Mouse (Mus musculus) megakaryocyte, embryonic 14.5 days (primary cell): Measurements from ENCODE around the gene Slc10a7. TPM values are rescaled to one million over a fixed set of nuclear protein-coding genes. Genes with fewer than 3 reads are reported as not detected.

Experiments
- H3K27me3 ChIP-seq: replicated peaks from 2 replicates; pipeline ENCODE3; 2012; ENCODE audit warnings: inconsistent platforms
- H3K36me3 ChIP-seq: replicated peaks from 2 replicates; pipeline ENCODE3; 2012; ENCODE audit warnings: low read length, inconsistent platforms, mixed read lengths
- H3K4me1 ChIP-seq: 2 replicates; pipeline ENCODE4 v1.6.1; 2012; ENCODE audit warnings: inconsistent platforms
- H3K4me3 ChIP-seq: replicated peaks from 2 replicates; pipeline ENCODE3; 2012; ENCODE audit warnings: moderate library complexity, mild to moderate bottlenecking, inconsistent platforms
- H3K9me3 ChIP-seq: 2 replicates; pipeline ENCODE4 v1.6.1; 2012; ENCODE audit warnings: inconsistent platforms
- FLI1 ChIP-seq: IDR thresholded peaks from 2 replicates; pipeline ENCODE4 v1.6.1; 2012; ENCODE audit warnings: low read length, inconsistent platforms, mixed read lengths
- GATA1 ChIP-seq: IDR thresholded peaks from 3 replicates; pipeline ENCODE4 v1.6.1; 2012; ENCODE audit warnings: mixed read lengths, low read length, inconsistent platforms, borderline replicate concordance
- polyA plus RNA-seq: library from polyadenylated mRNA; stranded (reverse); fragments of >175 nt; gene quantifications from 2 replicates; pipeline ENCODE4 v1.2.3, GENCODE M21; 2012; ENCODE audit warnings: low replicate concordance; ENCODE audit not compliant: insufficient read depth

Gene Slc10a7
- polyA plus RNA-seq, 1 experiment, result 3.7 TPM

- no peak for TF ChIP-seq FLI1
- no peak for TF ChIP-seq GATA1
- Histone ChIP-seq H3K4me1 (peaks cover 19% of the 10 kb centered on the region), H3K9me3 (peaks cover 5% of the 10 kb centered on the region; the same call in 1 of the 2 replicates), H3K4me3 (no peak overlapping the region), H3K36me3 (peaks cover 41% of the 10 kb centered on the region), H3K27me3 (no peaks in the 10 kb centered on the region)
Observed at GRCm38 (mm10) chr8:78634523-78635240, 125.5 kb downstream of the Slc10a7 start.

GRCm38 (mm10) chr8:78635241-78635771 lies 126.2 kb downstream of the Slc10a7 start:
- peaks cover 5% of the 10 kb centered on the region; the same call in 1 of the 2 replicates for H3K9me3 ChIP-seq
- peaks cover 13% of the 10 kb centered on the region for H3K4me1 ChIP-seq
- H3K4me3 ChIP-seq, result no peak overlapping the region
- no peak for TF ChIP-seq FLI1
- no peaks in the 10 kb centered on the region for H3K27me3 ChIP-seq
- H3K36me3 ChIP-seq, result peaks cover 39% of the 10 kb centered on the region

DNA sequence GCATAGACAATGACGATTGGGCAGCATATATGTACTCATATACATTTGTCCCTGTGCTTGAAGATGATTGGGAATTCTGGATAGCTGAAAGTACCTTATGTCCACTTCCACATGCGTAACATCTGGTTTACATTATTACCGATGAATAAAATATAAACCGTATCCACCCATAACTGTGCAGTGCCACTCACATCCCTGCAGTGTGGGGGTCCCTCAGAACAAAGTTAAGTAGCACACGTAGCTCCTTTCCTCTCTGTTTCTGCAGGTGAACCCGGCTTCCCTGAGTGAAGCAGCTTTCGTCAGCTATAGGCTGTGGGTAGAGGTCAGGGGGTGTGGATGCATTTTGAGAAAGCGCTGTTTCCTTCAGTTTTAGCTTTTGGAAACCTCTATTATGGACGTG lies 132.8 kb downstream of the Slc10a7 start:
- H3K27me3 ChIP-seq, result no peaks in the 10 kb centered on the region
- H3K9me3 ChIP-seq, result peaks cover 11% of the 10 kb centered on the region
- no peak overlapping the region for H3K4me3 ChIP-seq
- peaks cover 23% of the 10 kb centered on the region for H3K36me3 ChIP-seq
- H3K4me1 ChIP-seq, result peaks cover 5% of the 10 kb centered on the region; the same call in 1 of the 2 replicates
- TF ChIP-seq GATA1, result no peak
- TF ChIP-seq FLI1, result no peak

DNA sequence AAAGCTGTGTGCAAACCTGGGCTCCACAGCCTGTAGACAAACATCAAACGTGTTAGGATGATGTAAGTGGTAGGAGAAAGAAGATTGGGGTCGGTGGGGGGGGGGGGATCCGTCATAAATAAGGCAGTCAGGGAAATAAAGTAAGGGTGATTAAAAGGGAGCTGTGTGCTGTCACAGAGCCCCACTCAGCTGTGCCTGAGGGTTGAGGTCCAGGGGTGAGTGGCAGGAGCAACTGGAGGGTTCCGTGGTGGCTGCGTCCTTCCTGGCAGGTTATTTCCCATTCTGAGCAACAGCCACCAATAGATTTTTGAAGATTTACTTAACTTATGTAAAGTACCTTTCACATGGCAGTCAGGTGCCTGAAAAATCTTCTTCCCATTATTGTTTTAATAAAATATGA lies 133.2 kb downstream of the Slc10a7 start:
- peaks cover 11% of the 10 kb centered on the region for H3K9me3 ChIP-seq
- peaks cover 18% of the 10 kb centered on the region for H3K36me3 ChIP-seq
- no peak overlapping the region for H3K4me3 ChIP-seq
- H3K4me1 ChIP-seq, result peaks cover 9% of the 10 kb centered on the region; the same call in 1 of the 2 replicates
- TF ChIP-seq FLI1, result no peak
- TF ChIP-seq GATA1, result no peak
- H3K27me3 ChIP-seq, result no peaks in the 10 kb centered on the region

DNA sequence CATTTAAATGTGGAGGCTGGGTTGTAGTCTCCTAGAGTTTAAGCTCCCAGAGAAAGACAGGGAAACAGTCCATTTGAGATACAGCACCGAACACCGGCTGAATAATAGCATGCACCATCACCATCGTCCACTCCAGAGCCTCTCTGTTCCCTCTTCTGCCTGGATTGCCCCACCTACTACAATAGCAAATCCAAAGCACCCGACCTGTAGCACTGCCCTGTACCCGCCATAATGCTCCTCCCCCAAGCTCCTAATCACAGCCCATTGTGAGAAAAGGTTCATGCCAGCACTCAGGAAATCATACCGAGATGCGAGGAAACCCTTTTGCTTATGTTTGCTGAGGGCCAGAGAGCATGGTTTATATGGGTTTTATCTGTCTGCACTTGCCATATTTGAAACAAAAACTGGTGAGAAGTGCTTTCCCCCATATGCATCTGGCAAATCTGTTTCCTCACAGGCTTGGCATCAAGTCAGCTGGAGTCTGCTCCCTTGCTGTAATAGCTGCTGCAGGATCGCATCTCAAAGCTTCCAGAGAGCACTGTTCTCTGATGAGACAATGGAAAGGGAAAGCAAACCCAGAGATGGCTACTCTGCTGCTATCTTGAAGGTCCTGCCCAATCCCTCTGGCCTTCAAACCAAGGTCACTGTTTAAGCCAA lies 138.0 kb downstream of the Slc10a7 start:
- peaks cover 15% of the 10 kb centered on the region for H3K36me3 ChIP-seq
- TF ChIP-seq GATA1, result no peak
- no peak for TF ChIP-seq FLI1
- peaks cover 11% of the 10 kb centered on the region for H3K9me3 ChIP-seq
- no peaks in the 10 kb centered on the region for H3K27me3 ChIP-seq
- H3K4me1 ChIP-seq, result peaks cover 13% of the 10 kb centered on the region; the same call in 1 of the 2 replicates
- H3K4me3 ChIP-seq, result no peak overlapping the region

GRCm38 (mm10) chr8:78647846-78648245 lies 138.7 kb downstream of the Slc10a7 start:
- TF ChIP-seq FLI1 (no peak), GATA1 (no peak)

GRCm38 (mm10) chr8:78648918-78649317 lies 139.8 kb downstream of the Slc10a7 start:
- H3K27me3 ChIP-seq, result no peaks in the 10 kb centered on the region
- TF ChIP-seq GATA1 (no peak), FLI1 (no peak)
- no peak overlapping the region for H3K4me3 ChIP-seq
- H3K36me3 ChIP-seq, result peaks cover 8% of the 10 kb centered on the region
- peaks cover 27% of the 10 kb centered on the region for H3K4me1 ChIP-seq
- peaks cover 11% of the 10 kb centered on the region for H3K9me3 ChIP-seq

More at GRCm38 (mm10) chr8:78647846-78648245, 138.7 kb downstream of the Slc10a7 start:
- H3K4me1 ChIP-seq, result peaks cover 17% of the 10 kb centered on the region
- H3K27me3 ChIP-seq, result no peaks in the 10 kb centered on the region
- no peak overlapping the region for H3K4me3 ChIP-seq
- H3K36me3 ChIP-seq, result peaks cover 15% of the 10 kb centered on the region
- H3K9me3 ChIP-seq, result peaks cover 11% of the 10 kb centered on the region

DNA sequence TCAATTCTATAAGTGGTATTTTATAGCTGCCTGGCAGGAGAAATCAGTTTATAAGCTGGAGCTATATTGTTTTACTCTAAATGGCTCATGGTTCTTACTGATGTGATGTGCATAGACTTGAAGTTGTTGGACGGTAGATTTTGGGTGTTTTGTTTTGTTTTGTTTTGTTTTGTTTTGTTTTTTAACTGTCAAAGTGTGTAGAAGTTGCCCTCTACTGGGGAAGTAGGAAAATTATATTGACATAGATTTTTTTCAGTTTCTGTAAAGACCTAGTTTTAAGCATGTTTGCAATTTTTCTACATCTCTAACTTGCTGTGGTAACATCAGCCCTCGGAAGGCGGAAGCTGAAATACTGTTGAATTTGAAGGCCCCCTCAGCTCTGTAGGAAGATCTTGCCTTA lies 142.5 kb downstream of the Slc10a7 start:
- TF ChIP-seq GATA1 (no peak), FLI1 (no peak)
- Histone ChIP-seq H3K9me3 (no peaks in the 10 kb centered on the region), H3K27me3 (no peaks in the 10 kb centered on the region), H3K4me3 (no peak overlapping the region), H3K36me3 (no peaks in the 10 kb centered on the region), H3K4me1 (peaks cover 50% of the 10 kb centered on the region)

- Histone ChIP-seq H3K9me3 (no peaks in the 10 kb centered on the region), H3K4me3 (peak overlapping the region; percentile 60), H3K36me3 (no peaks in the 10 kb centered on the region), H3K27me3 (no peaks in the 10 kb centered on the region), H3K4me1 (peaks cover 67% of the 10 kb centered on the region)
- TF ChIP-seq FLI1 (no peak), GATA1 (no peak)
Observed at GRCm38 (mm10) chr8:78655351-78656045, 146.4 kb downstream of the Slc10a7 start.
